Mouse (Mus musculus): ENCODE data around the gene Pp2d1. TPM values are rescaled to one million over a fixed set of nuclear protein-coding genes. Genes with fewer than 3 reads are reported as not detected.

Gene Pp2d1
- polyA plus RNA-seq, 1 experiment: not detected

- H3K4me3 ChIP-seq (ENCODE audit: low read depth, low read length): peak within 1 kb of the TSS; percentile 72
- under 1% methylated on average over 82 of the region's 82 CpGs for WGBS
- TF ChIP-seq POLR2A (IDR thresholded peaks at IDR 0.05; ENCODE audit: low read depth, low read length) (peak; percentile 87), CTCF (IDR thresholded peaks at IDR 0.05; ENCODE audit: extremely low read depth, insufficient read length, insufficient replicate concordance, low read depth, low read length) (no peak)
- no peaks in the 10 kb centered on the region for H3K27me3 ChIP-seq (ENCODE audit: control insufficient read depth, insufficient read depth, low read length)
- no peaks in the 10 kb centered on the region for H3K36me3 ChIP-seq (ENCODE audit: control insufficient read depth, insufficient read depth, low read length)
- H3K4me1 ChIP-seq (ENCODE audit: control insufficient read depth, insufficient read depth, insufficient read length, low read length): peaks cover 5% of the 10 kb centered on the region; the same call in 1 of the 2 replicates
- H3K27ac ChIP-seq (ENCODE audit: insufficient read depth, low read depth, low read length): peak within 1 kb of the TSS; percentile 99
These were observed 60.2 kb downstream of the Pp2d1 start, which contains the start of gene Rab5a for GRCm38 (mm10) chr17:53478858-53479603. TSS of gene Rab5a (plus strand) at chr17:53479234.

- TF ChIP-seq CTCF (IDR thresholded peaks at IDR 0.05; ENCODE audit: extremely low read depth, insufficient read length, insufficient replicate concordance, low read depth, low read length) (peak; percentile 22; the same call in 1 of the 2 replicates), POLR2A (IDR thresholded peaks at IDR 0.05; ENCODE audit: low read depth, low read length) (no peak)
- Histone ChIP-seq H3K27me3 (ENCODE audit: control insufficient read depth, insufficient read depth, low read length) (no peaks in the 10 kb centered on the region), H3K4me3 (ENCODE audit: low read depth, low read length) (peak overlapping the region; percentile 72), H3K27ac (ENCODE audit: insufficient read depth, low read depth, low read length) (peak overlapping the region; percentile 99), H3K4me1 (ENCODE audit: control insufficient read depth, insufficient read depth, insufficient read length, low read length) (peaks cover 5% of the 10 kb centered on the region; the same call in 1 of the 2 replicates), H3K36me3 (ENCODE audit: control insufficient read depth, insufficient read depth, low read length) (no peaks in the 10 kb centered on the region)
- 5% methylated on average over 15 of the region's 15 CpGs for WGBS
These were observed 61.0 kb downstream of the Pp2d1 start for GRCm38 (mm10) chr17:53478066-53478857.

- Histone ChIP-seq H3K36me3 (ENCODE audit: control insufficient read depth, insufficient read depth, low read length) (no peaks in the 10 kb centered on the region), H3K27ac (ENCODE audit: insufficient read depth, low read depth, low read length) (no peak overlapping the region), H3K4me1 (ENCODE audit: control insufficient read depth, insufficient read depth, insufficient read length, low read length) (no peaks in the 10 kb centered on the region), H3K27me3 (ENCODE audit: control insufficient read depth, insufficient read depth, low read length) (no peaks in the 10 kb centered on the region), H3K4me3 (ENCODE audit: low read depth, low read length) (no peak overlapping the region)
- no peak for TF ChIP-seq CTCF (IDR thresholded peaks at IDR 0.05; ENCODE audit: extremely low read depth, insufficient read length, insufficient replicate concordance, low read depth, low read length)
- TF ChIP-seq POLR2A (IDR thresholded peaks at IDR 0.05; ENCODE audit: low read depth, low read length): no peak
These were observed 70.6 kb downstream of the Pp2d1 start for GRCm38 (mm10) chr17:53468697-53469096.

- Histone ChIP-seq H3K4me1 (ENCODE audit: control insufficient read depth, insufficient read depth, insufficient read length, low read length) (no peaks in the 10 kb centered on the region), H3K36me3 (ENCODE audit: control insufficient read depth, insufficient read depth, low read length) (no peaks in the 10 kb centered on the region), H3K27me3 (ENCODE audit: control insufficient read depth, insufficient read depth, low read length) (no peaks in the 10 kb centered on the region), H3K4me3 (ENCODE audit: low read depth, low read length) (no peak overlapping the region), H3K27ac (ENCODE audit: insufficient read depth, low read depth, low read length) (no peak overlapping the region)
- peak; percentile 44; the same call in 1 of the 2 replicates for TF ChIP-seq CTCF (IDR thresholded peaks at IDR 0.05; ENCODE audit: extremely low read depth, insufficient read length, insufficient replicate concordance, low read depth, low read length)
- no peak for TF ChIP-seq POLR2A (IDR thresholded peaks at IDR 0.05; ENCODE audit: low read depth, low read length)
- WGBS: 49% methylated on average over 4 of the region's 4 CpGs
These were observed 73.7 kb downstream of the Pp2d1 start for GRCm38 (mm10) chr17:53465569-53465968.

GRCm38 (mm10) chr17:53463496-53463840, 75.8 kb downstream of the Pp2d1 start:
- peak overlapping the region; percentile 59 for H3K4me3 ChIP-seq (ENCODE audit: low read depth, low read length)
- H3K4me1 ChIP-seq (ENCODE audit: control insufficient read depth, insufficient read depth, insufficient read length, low read length): no peaks in the 10 kb centered on the region
- no peaks in the 10 kb centered on the region for H3K27me3 ChIP-seq (ENCODE audit: control insufficient read depth, insufficient read depth, low read length)
- TF ChIP-seq CTCF (IDR thresholded peaks at IDR 0.05; ENCODE audit: extremely low read depth, insufficient read length, insufficient replicate concordance, low read depth, low read length) (no peak), POLR2A (IDR thresholded peaks at IDR 0.05; ENCODE audit: low read depth, low read length) (no peak)
- H3K36me3 ChIP-seq (ENCODE audit: control insufficient read depth, insufficient read depth, low read length): no peaks in the 10 kb centered on the region
- WGBS: 3% methylated on average over 8 of the region's 9 CpGs
- H3K27ac ChIP-seq (ENCODE audit: insufficient read depth, low read depth, low read length): 0 out of 2 replicates have a peak overlapping the region, but pooled peaks have one; percentile 29

- TF ChIP-seq POLR2A (IDR thresholded peaks at IDR 0.05; ENCODE audit: low read depth, low read length) (no peak), CTCF (IDR thresholded peaks at IDR 0.05; ENCODE audit: extremely low read depth, insufficient read length, insufficient replicate concordance, low read depth, low read length) (no peak)
- H3K4me1 ChIP-seq (ENCODE audit: control insufficient read depth, insufficient read depth, insufficient read length, low read length): no peaks in the 10 kb centered on the region
- 24% methylated on average over 26 of the region's 26 CpGs for WGBS
These were observed 76.4 kb downstream of the Pp2d1 start, which contains the start of gene Efhb for GRCm38 (mm10) chr17:53462603-53463495. TSS of gene Efhb (minus strand) at chr17:53463321.

More at GRCm38 (mm10) chr17:53462603-53463495, 76.4 kb downstream of the Pp2d1 start, which contains the start of gene Efhb:
- Histone ChIP-seq H3K4me3 (ENCODE audit: low read depth, low read length) (peak within 1 kb of the TSS; percentile 59), H3K36me3 (ENCODE audit: control insufficient read depth, insufficient read depth, low read length) (no peaks in the 10 kb centered on the region), H3K27me3 (ENCODE audit: control insufficient read depth, insufficient read depth, low read length) (no peaks in the 10 kb centered on the region), H3K27ac (ENCODE audit: insufficient read depth, low read depth, low read length) (peak within 1 kb of the TSS; percentile 29; the same call in 1 of the 2 replicates)

Other genes starting within 250 kb of the Pp2d1 start
- 0.03 and 0.08 TPM in 2 replicates for gene Efhb, start 76.1 kb downstream of the Pp2d1 start, polyA plus RNA-seq (2012; rRNA removed)
- gene Rab5a, start 60.2 kb downstream of the Pp2d1 start, polyA plus RNA-seq (2012; rRNA removed): 1.2 and 2.2 TPM in 2 replicates
- 4.4 and 8.5 TPM in 2 replicates for gene Kat2b, start 27.4 kb upstream of the Pp2d1 start, polyA plus RNA-seq (2012; rRNA removed)
- 0.24 and 0.39 TPM in 2 replicates for gene Sgo1, start 149.9 kb upstream of the Pp2d1 start, polyA plus RNA-seq (2012; rRNA removed)

Data from small intestine, adult 2 months (tissue).